Mouse (Mus musculus): ENCODE data around the gene Gpr31b. TPM values are rescaled to one million over a fixed set of nuclear protein-coding genes. Genes with fewer than 3 reads are reported as not detected.
"Not testable (repeated sequence)": the region's sequence is repeated elsewhere in the genome, so short reads cannot be mapped to it uniquely, and the experiment has no call there.

Gpr31b gene
- 0.73 and 2.2 TPM in 2 replicates for polyA plus RNA-seq (2012; rRNA removed)

DNA sequence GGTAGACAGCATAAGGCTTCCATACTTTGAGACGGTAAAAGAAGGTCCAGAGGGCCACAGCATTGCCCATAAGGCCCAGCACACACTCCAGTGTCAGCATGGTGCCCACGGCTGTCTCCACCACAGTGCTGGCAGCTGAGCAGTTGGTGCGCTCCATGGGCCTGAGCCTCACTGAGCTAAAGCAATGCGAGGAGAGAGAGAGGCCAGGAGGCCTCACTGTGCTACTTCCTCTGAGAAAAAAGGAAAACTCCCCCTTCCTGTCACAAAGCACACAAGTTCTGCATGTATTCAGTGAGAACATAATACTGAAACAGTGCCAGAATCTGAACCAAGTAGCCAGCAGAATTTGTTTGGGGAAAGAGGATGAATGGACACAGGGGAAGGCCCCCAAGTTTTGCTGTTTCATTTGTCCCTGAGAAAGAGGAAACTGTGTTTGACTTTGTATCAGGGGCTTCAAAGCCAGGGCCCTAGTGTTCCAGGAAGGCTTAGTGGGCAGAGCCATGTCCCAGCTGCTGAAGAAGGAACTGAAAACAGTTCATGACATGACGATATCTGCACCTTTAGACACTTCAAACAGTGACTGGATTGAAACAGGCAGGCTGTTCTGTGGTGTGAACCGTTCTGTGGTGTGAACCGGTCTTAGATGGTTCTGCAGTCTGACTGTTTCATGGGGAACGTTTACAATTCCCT, at the start of gene Gpr31b:
Gpr31b (minus strand) TSS at position 173 of the 690 bp plus-strand sequence.
- WGBS: 86% methylated on average over 3 of the region's 8 CpGs
- not testable (repeated sequence) for DNase-seq (ENCODE audit: low read depth, low spot score)

DNA sequence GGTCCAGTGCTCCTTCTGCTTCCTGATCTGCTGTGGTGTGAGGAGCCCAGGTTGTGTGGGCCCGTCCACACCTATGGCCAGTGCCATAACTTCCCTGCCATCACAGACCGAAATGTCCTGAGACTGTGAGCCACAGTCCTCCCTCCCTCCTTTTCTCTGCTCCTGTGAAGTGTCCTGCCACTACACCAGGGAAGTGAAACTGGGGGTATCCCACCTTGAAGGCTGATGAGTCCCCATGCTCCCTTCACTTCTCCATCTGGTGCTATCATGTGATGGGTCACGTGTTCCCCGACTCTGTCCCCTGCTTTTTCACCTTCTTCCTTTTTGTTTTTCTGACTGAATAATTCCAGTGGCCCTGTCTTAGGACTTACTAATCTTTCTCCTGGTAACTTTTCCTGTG, 40.9 kb upstream of the Gpr31b start:
- not testable (repeated sequence) for DNase-seq (ENCODE audit: low read depth, low spot score)
- WGBS: 80% methylated on average over 3 of the region's 4 CpGs

DNA sequence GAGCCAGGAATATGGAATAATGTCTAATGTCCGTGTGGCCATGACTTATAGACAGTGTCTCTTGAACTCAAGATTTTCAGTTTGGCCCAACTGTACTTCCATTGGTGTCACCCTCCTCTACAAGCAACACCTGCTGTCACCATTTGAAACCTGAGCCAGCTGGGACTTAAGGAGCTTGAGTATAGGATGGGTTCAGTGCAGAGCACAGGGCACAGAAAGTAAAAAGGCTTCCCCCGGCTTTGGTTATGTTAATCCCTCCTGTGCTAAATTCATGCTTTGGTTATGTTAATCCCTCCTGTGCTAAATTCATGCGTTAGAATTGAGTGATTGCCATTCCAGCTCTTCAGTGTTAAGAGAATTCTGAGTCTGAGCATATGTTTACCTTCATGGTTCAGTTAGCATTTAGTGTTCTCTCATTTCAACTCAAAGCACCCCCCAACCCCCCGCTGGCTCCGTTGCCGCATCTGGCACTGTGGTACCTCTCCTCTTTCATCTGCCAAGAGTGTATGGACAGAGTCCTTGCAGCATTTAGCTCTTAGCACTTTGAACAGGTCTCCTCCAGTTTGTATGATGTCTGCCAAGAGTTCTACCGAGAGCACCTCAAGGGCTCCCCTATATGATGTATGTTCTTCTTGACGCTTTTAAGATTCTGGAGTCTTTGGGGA, 40.1 kb upstream of the Gpr31b start:
- DNase-seq (ENCODE audit: low read depth, low spot score): not testable (repeated sequence)
- 64% methylated on average over 7 of the region's 8 CpGs for WGBS

DNA sequence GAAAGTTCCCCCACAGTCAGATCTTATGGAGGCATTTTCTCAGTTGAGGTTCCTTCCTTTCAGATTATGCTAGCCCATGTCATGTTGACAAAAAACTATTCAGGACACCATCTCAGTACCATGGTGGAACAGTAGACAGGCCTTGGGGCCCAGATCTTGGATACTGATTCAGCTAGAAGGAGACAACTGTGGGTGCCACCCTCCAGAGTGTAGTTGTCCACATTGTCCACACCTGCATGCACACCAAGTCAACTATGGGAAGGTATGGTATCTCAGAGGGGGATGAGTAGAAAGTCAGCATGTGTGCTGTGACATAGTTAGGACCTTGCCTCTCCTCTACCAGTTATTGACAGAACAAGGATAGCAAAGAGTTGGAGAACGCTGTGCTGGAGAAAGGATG, 39.4 kb upstream of the Gpr31b start:
- no CpG with 5 or more reads among the region's 1 CpGs for WGBS
- DNase-seq (ENCODE audit: low read depth, low spot score): not testable (repeated sequence)

DNA sequence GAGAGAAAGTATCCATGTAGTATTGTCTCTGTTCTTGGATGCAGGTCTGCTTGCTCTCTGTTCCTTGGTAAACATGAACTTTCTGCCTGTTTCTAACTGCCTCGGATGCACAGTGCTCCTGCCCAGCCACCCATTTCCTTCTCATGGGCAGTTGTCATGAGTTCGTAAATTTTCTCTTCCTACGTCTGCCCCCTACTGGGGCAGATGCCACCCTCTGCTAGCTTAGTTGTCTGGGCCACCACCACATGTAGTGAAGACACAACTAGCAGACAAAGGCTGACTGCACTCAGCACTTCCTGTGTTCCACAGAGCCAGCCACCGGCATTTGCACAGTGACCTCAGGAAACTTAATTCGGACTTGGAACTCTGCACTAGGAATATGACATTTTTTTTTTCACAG, 17.1 kb upstream of the Gpr31b start:
- not testable (repeated sequence) for DNase-seq (ENCODE audit: low read depth, low spot score)
- 52% methylated on average over 5 of the region's 5 CpGs for WGBS

DNA sequence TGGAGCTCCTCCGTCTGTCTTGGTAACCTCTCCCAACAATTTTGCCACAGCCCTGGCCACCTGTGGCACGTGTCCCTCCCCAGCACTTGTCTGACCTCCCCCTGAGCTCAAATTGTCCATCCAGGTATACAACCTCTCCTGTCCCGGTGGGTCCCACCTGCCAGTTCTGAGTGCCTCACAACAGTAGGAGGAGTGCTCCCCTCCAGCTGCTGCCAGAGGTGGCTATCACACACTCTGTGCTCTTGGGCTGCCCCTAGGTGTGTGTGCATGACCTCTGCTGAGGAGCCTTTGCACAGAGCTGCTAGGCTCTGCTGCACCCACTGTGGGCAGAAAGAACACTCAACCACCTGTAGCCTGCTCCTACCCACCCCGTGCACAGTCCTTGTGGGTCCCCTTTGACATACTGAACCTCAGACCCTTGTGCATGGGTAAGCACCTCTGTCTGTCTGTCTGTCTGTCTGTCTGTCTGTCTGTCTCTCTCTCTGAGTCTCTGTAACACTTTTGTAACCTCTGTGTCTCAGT, 15.8 kb upstream of the Gpr31b start:
- WGBS: 50% methylated on average over 1 of the region's 4 CpGs
- not testable (repeated sequence) for DNase-seq (ENCODE audit: low read depth, low spot score)

DNA sequence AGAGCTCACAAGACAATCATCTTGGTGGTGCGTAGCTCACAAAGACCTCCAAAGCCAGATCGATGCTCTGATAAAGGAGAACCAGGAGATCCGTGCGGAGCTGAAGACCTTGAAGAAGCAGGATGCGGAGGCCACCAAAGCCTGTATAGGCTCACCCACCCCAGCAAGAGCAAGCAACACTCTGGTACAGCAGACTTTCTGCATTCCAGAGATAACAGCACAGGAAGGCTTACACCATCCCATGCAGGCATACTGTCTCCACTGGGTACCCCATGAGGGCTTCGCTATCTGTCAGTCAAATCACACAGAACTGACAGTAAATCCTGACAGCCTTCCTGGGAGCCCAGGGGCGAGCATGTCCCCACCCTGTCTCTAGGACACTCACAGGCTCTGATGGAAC, 10.8 kb upstream of the Gpr31b start:
- DNase-seq (ENCODE audit: low read depth, low spot score): not testable (repeated sequence)
- 82% methylated on average over 7 of the region's 7 CpGs for WGBS

DNA sequence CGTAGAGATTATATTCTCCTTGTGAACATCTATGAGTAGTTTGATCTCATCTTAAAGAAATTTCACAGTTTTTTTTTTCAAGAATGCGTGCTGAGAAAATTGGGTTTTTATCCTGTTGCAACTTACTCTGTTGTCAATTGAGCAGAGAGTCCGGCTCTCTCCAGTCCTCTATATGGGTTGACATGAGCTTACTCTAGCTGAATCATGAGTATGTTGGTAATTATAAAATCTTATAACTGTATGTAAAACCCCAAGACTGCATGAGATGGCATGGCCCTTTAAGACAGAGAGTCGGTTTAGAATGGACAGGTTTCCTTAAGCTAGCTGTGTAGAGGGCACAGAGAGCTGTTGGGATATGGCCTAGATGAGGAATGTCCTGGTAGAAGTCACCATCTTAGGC, 8.7 kb upstream of the Gpr31b start, which contains the start of gene Tcp10b:
Tcp10b (plus strand) TSS at position 301 of the 400 bp plus-strand sequence.
- 94% methylated on average over 4 of the region's 4 CpGs for whole genome bisulfite sequencing
- not testable (repeated sequence) for DNase-seq (ENCODE audit: low read depth, low spot score)

DNA sequence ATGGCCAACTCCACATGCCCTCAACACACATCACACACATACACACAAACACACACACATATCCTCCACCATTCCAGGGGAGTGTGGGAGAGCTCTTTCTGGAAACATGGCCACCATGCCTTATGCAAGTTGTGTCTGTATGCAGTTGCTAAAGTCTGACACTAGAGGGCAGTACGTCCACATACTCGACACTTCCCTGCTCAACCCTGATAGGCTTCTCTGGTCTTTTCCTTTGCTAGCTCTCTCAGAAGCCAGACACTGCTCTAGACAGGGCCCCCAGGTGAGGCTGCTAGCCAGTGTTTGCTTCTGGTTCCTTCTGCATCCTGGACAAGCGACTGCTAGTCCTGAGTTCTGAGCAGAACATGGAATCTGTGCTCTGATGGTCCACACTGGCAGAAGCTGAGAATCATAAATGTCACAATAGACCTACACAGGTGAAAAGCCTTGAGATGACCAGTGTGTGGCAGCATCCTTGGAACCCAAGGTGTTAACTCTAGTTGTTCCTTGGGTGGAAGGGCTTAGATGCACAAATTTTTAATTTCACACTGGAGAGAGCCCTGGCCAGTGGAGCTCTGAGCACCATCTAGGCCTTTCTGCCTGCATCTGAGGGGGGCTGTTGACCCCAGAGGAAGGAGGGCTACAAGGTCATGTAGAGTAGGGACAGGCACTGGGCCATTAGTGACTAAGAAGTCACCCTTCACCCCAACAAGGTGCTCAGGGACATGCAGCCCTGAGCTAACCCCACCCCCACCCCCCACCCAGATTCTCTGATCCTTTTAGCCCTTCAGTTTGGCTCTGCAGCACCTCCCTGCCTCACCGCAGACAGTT, 8.0 kb downstream of the Gpr31b start:
- peak; percentile 4 for DNase-seq (ENCODE audit: low read depth, low spot score)
- WGBS: 22% methylated on average over 4 of the region's 4 CpGs

DNA sequence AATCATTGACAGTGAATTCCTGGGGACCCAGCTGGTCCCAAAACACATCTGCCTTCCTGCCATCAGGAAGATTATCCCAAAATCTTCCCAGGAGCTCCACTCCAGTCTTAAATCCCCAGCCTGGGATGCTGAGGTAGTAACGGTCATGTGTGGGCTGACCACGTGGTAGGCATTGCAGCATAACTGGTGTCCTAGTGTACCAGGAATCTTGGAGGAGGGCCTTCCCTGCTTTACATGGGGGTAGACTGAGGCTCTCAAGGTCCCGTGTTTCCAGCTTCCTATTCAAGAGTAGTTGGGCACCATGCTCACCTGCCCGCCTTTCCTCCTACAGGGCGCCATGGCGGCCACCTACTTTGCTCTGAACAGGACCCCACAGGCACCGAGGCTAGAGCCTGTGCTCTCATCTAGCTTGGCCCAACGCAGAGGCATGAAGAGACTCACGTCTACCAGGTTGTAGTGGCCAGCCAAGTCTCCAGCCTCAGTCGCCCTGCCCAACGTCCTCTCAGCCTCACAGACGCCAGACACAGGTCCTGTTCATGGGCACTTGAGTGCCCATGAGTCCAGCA, 15.4 kb downstream of the Gpr31b start:
- DNase-seq (ENCODE audit: low read depth, low spot score): not testable (repeated sequence)
- WGBS: 89% methylated on average over 5 of the region's 12 CpGs

DNA sequence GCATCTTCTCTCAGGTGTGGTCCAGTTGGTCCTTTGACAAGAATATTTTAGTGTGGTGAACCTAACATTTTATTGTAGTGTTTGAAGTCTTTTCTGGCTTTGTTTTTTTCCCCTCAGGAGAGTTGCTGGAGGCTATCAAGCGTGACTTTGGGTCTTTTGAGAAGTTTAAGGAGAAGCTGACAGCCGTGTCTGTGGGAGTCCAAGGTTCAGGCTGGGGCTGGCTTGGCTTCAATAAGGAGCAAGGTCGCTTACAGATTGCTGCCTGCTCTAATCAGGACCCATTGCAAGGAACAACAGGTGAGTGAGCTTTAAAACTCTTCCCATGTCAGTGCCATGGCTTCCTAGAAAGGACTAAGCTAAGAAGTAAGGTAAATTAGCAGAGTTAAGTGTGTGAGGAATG, 38.8 kb downstream of the Gpr31b start:
- WGBS: 50% methylated on average over 3 of the region's 3 CpGs
- no peak for DNase-seq (ENCODE audit: low read depth, low spot score)

DNA sequence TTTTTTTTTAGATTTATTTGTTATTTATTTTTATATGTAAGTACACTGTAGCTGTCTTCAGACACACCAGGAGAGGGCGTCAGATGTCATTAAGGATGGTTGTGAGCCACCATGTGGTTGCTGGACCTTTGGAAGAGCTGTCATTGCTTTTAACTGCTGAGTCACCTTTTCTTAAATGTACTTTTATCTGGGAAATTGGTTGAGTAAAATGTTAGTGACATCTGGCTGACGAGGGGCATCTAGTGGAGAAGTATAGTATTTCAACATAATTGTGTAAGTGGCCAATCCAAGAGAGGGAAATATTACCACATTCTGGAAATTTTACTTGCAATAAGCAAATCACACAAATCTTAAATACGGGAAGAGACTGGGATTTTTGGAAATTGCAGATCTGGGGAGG, 42.2 kb downstream of the Gpr31b start:
- DNase-seq (ENCODE audit: low read depth, low spot score): no peak
- 9% methylated on average over 3 of the region's 3 CpGs for WGBS

DNA sequence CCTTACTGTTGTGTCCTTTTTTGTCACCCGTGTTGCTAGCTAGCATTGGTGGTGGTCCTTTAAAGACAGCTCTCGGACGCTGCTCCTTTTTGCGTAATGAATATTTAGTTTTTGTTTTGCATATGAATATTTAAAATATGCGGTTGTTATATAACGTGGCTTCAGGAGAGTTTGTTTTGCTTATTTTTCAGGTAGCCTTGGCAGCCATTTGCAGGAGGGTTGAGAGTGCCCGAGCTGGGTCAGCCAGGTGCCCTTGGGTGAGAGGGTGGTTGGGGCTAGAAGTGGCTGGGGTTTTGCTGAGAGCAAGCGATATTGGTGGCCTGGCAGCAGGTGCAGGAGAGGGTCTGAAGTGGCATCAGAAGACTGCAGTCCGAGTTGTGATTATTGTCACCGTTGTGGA, 43.6 kb downstream of the Gpr31b start:
- 3% methylated on average over 10 of the region's 10 CpGs for WGBS
- no peak for DNase-seq (ENCODE audit: low read depth, low spot score)

DNA sequence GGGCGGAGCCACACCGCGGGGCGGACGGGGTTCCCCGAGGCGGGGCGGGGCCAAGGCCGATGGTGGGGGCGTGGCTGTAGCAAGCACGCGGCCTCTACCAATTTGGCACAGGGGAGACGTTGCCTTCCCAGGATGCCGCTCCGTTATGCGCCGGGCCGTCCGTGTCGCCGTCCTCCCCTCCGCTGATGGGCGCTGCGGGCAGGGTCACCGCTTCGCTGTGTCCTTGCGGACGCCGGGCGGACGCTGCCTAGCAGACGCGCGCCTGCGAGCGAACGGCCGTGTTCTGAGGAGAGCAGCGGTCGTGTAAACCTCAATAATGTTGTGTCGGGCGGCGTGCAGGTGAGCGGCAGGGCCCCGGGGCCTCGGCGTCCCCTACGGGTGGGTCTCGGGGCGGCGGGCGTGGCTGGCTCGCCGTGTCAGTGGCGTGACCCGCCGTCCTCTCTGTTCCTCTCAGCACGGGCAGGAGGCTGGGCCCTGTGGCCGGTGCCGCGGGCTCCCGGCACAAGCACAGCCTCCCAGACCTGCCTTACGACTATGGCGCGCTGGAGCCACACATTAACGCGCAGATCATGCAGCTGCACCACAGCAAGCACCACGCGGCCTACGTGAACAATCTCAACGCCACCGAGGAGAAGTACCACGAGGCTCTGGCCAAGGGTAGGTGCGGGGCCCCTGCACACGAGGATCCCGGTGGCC, 44.2 kb downstream of the Gpr31b start:
- peak; percentile 89 for DNase-seq (ENCODE audit: low read depth, low spot score)
- under 1% methylated on average over 76 of the region's 76 CpGs for WGBS

DNA sequence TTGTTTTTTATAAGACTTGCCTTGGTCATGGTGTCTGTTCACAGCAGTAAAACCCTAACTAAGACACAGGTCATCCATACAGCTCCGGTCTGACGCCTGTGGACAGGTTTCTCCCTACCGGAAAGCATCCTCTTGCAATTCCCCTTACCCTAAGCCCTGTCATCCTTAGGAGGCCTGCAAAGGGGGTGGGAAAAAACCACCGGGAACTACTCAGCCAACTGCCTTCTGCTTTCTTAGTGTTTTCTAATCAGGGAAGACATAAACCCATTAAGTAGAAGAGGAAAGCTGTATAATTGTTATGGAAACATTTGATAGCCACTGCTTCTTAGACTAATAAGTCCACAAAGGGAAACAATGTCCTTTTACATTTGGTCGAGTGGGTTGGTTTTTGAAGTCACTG, 45.1 kb downstream of the Gpr31b start:
- WGBS: 56% methylated on average over 5 of the region's 5 CpGs
- no peak for DNase-seq (ENCODE audit: low read depth, low spot score)

DNA sequence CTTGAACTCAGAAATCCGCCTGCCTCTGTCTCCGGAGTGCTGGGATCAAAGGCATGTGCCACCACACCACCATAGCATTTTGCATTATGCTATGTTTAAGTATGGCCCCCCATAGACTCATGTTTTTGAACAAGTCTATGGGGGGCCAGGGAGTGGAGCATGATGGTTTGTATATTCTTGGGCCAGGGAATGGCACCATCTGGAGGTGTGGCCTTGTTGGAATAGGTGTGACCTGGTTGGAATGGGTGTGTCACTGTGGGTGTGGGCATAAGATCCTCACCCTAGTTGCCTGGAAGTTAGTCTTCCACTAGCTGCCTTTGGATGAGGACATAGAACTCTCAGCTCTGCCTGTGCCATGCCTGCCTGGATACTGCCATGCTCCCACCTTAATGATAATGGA, 45.5 kb downstream of the Gpr31b start, which contains the start of gene Sod2:
Sod2 (plus strand) TSS at position 301 of the 400 bp plus-strand sequence.
- 97% methylated on average over 2 of the region's 2 CpGs for WGBS
- not testable (repeated sequence) for DNase-seq (ENCODE audit: low read depth, low spot score)

DNA sequence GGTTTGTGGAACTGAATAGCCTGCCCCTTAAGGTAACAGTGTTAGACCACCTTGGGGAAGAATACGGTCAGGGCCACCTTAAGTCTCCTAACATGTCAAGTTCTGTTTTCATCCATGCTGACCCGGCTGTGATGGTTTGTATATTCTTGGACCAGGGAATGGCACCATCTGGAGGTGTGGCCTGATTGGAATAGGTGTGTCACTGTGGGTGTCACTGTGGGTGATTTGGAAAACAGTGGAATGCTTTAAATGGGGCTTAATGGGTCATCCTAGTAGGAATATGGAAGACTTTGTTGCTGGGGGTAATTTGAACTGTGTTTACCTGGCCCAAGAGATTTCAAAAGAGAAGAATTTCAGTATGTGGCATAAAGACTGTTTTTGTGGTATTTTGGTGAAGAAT, 47.7 kb downstream of the Gpr31b start:
- 66% methylated on average over 2 of the region's 2 CpGs for WGBS
- DNase-seq (ENCODE audit: low read depth, low spot score): not testable (repeated sequence)

DNA sequence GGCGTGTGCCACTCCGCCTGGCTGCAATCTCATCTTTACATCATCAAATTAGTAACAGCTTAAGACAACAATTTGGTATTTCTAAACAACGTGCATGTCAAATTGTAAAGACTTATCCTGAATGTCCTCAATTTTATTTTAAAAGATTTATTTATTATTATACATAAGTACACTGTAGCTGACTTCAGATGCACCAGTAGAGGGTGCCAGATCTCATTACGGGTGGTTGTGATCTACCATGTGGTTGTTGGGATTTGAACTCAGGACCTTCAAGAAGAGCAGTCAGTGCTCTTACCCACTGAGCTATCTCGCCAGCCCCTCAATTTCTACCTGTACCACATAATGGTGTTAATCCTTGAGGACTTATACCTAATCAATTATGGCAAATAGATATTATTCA, 49.9 kb downstream of the Gpr31b start:
- not testable (repeated sequence) for DNase-seq (ENCODE audit: low read depth, low spot score)
- 93% methylated on average over 5 of the region's 5 CpGs for WGBS

Measured in large intestine, adult 2 months (tissue).